Mouse (Mus musculus): ENCODE measurements around the gene Rpl18. TPM values are rescaled to one million over a fixed set of nuclear protein-coding genes. Genes with fewer than 3 reads are reported as not detected.

The Rpl18 gene
- polyA plus RNA-seq, 1 experiment from 2014 or later = 665 TPM

DNA sequence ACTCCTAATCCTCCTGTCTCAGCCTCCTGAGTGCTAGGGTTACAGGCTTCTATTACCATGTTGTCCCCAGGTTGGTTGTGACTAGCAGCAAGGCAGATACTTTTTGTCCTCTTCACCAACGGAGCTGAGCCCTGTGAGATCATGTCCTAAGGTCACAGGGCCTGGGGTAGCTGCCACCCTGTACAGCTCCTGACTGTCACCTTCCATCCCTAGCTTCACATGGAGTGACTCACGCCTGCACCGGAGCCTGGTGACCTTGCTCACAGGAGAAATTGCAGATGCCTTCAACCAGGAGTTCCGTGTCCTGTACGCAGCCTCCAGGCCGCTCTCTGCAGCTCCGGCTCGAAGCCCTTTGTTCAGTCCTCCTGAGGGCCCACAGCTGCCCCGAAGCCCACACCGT lies 11.2 kb downstream of the Rpl18 start:
- peaks cover 71% of the 10 kb centered on the region for H3K36me3 ChIP-seq
- H3K4me3 ChIP-seq = no peak overlapping the region
- 94% methylated on average over 10 of the region's 10 CpGs for WGBS
- no peak overlapping the region for H3K4me2 ChIP-seq (replicated peaks)
- H3K27ac ChIP-seq = no peak overlapping the region
- no peak overlapping the region for H3K9ac ChIP-seq
- H3K4me1 ChIP-seq = 0 out of 2 replicates have a peak, but pooled peaks cover 5% of the 10 kb centered on the region
- no peaks in the 10 kb centered on the region for H3K9me3 ChIP-seq
- no peak for ATAC-seq (ENCODE audit: low FRiP score, low read depth)
- H3K27me3 ChIP-seq (replicated peaks) = no peaks in the 10 kb centered on the region

DNA sequence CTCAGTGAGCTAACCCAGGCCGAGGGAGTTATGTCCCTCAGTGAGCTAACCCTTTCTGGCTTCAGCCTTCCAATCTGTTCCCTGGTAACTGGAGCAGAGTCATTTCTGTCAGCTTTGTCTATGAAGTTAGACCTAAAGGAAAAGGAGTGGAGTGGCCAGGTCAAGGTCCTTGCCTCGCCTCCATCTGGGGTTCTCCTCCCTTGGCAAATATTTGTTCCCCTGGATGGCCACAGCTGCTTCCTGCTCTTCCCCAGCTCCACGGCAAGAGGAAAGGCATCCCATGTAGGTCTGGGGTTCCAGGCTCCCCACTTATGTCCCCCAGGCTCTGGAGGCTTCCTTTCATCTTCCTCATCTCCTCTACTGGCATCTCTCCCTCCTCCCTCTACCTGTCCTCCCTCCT lies 12.4 kb downstream of the Rpl18 start:
- Histone ChIP-seq H3K27me3 (replicated peaks) (no peaks in the 10 kb centered on the region), H3K9me3 (no peaks in the 10 kb centered on the region), H3K9ac (no peak overlapping the region), H3K36me3 (peaks cover 59% of the 10 kb centered on the region), H3K4me1 (0 out of 2 replicates have a peak, but pooled peaks cover 5% of the 10 kb centered on the region), H3K4me3 (no peak overlapping the region), H3K4me2 (replicated peaks) (no peak overlapping the region), H3K27ac (no peak overlapping the region)
- 82% methylated on average over 3 of the region's 3 CpGs for WGBS
- ATAC-seq (ENCODE audit: low FRiP score, low read depth) = no peak

DNA sequence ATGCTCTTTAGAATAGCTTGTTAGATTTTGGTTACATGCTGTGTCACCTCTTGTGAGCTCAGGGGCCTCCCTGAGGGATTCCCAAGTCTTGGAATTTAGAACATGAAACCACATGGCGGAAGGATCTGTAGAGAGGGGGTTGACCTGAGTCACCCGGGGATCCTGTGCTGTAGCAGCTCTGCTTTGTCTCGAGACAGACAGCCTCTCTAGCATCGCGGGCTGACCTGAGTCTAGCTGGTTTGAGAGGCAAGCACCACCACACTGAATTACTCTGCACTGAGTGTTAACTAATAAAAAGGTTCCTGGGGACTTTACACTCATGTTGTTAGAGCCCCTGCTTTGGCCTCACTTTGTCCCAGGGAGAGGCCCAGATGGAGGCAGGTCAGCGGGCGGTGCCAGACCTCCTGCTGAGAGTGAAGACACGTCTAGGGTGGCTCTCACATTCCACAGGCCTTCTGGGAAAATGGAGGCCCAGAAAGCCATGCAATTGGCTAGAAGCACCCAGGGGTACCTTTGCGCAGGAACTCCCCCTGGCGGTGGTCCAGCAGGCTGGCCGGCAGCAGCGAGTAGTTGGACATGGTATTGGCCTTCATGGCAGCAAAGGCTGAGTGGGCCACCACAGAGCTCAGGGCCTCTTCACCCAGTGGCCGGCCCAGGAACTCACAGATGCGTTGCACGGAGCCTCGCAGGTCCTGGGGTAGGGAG lies 15.6 kb downstream of the Rpl18 start:
- whole genome bisulfite sequencing = 12% methylated on average over 16 of the region's 16 CpGs
- H3K9ac ChIP-seq = no peak overlapping the region

DNA sequence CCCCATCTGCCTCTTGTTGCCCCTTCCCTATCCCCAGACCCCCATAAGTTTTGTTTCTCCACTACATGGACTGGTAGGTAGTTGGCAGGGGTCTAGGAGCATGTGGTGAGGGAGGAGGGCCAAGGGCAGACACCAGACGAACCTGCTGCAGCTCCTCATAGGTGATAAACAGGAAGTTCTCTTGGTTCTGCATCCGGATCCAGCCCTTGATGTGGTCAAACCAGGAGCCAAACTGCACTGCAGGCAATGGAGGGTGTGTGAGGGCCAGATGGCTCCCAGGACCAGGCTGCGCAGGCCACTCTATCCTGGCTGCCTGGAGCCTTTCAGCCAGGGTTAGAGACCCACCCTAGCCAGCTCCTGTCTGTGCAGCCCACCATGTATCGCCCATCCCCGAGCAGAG lies 18.2 kb downstream of the Rpl18 start:
- Histone ChIP-seq H3K4me1 (0 out of 2 replicates have a peak, but pooled peaks cover 5% of the 10 kb centered on the region), H3K9ac (0 out of 2 replicates have a peak overlapping the region, but pooled peaks have one; percentile 4), H3K4me2 (replicated peaks) (no peak overlapping the region), H3K9me3 (no peaks in the 10 kb centered on the region), H3K27me3 (replicated peaks) (no peaks in the 10 kb centered on the region), H3K4me3 (no peak overlapping the region), H3K36me3 (peaks cover 8% of the 10 kb centered on the region; the same call in 1 of the 2 replicates), H3K27ac (no peak overlapping the region)
- 85% methylated on average over 5 of the region's 5 CpGs for WGBS
- ATAC-seq (ENCODE audit: low FRiP score, low read depth) = no peak

More for the DNA sequence above, 15.6 kb downstream of the Rpl18 start:
- Histone ChIP-seq H3K36me3 (peaks cover 26% of the 10 kb centered on the region), H3K4me2 (replicated peaks) (0 out of 2 replicates have a peak overlapping the region, but pooled peaks have one; percentile 9), H3K9me3 (no peaks in the 10 kb centered on the region), H3K4me3 (no peak overlapping the region), H3K27ac (no peak overlapping the region), H3K27me3 (replicated peaks) (no peaks in the 10 kb centered on the region), H3K4me1 (0 out of 2 replicates have a peak, but pooled peaks cover 5% of the 10 kb centered on the region)
- no peak for ATAC-seq (ENCODE audit: low FRiP score, low read depth)

DNA sequence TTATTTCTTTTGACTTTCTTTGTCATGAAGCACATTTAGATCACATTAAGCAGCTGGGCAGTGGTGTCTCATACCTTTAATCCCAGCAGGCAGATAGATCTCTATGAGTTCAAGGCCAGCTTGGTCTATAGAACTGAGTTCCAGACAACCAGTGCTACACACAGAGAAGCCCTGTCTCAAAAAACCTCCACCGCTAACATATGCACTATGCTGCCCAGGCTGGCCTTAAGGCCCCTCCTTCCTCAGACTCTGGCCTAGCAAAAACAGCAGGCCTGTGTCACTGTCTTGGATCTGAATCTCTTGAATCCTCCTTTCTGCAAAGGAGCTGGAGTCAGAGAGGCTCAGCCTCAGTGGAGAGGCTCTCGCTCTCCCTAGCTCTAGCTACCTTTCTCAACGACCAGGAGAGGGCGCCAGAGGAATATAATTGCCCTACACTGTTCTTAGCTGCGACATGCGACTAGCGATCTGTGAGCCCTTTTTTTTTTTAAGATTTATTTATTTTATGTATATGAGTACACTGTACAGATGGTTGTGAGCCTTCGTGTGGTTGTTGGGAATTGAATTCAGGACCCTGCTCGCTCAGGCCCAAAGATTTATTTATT lies 24.0 kb downstream of the Rpl18 start:
- H3K36me3 ChIP-seq = no peaks in the 10 kb centered on the region
- no peak overlapping the region for H3K4me2 ChIP-seq (replicated peaks)
- no peaks in the 10 kb centered on the region; the same call in 1 of the 2 replicates for H3K27me3 ChIP-seq (replicated peaks)
- H3K9ac ChIP-seq = no peak overlapping the region
- 7% methylated on average over 9 of the region's 9 CpGs for WGBS
- peak; percentile 78 for ATAC-seq (ENCODE audit: low FRiP score, low read depth)
- H3K9me3 ChIP-seq = no peaks in the 10 kb centered on the region
- H3K4me1 ChIP-seq = no peaks in the 10 kb centered on the region
- H3K4me3 ChIP-seq = no peak overlapping the region
- H3K27ac ChIP-seq = no peak overlapping the region

DNA sequence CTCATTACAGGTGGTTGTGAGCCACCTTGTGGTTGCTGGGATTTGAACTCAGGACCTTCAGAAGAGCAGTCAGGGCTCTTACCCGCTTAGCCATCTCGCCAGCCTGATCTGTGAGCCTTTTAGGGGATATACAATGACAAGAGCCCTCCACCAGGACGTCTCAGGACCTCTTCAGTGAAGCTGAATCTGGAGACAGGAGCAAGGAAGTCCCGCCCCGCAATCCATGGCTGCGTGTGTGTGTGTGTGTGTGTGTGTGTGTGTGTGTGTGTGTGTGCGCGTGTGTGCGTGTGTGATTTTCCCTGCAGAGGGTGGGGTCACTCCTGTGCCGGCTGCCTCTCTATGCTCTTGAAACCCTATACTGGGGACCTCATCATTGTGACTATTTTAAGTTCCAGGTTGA lies 24.6 kb downstream of the Rpl18 start:
- H3K4me3 ChIP-seq = no peak overlapping the region
- 69% methylated on average over 10 of the region's 10 CpGs for WGBS
- no peaks in the 10 kb centered on the region for H3K36me3 ChIP-seq
- ATAC-seq (ENCODE audit: low FRiP score, low read depth) = no peak
- no peak overlapping the region for H3K4me2 ChIP-seq (replicated peaks)
- H3K9me3 ChIP-seq = no peaks in the 10 kb centered on the region
- no peak overlapping the region for H3K27ac ChIP-seq
- no peak overlapping the region for H3K9ac ChIP-seq
- no peaks in the 10 kb centered on the region; the same call in 1 of the 2 replicates for H3K27me3 ChIP-seq (replicated peaks)
- H3K4me1 ChIP-seq = no peaks in the 10 kb centered on the region

DNA sequence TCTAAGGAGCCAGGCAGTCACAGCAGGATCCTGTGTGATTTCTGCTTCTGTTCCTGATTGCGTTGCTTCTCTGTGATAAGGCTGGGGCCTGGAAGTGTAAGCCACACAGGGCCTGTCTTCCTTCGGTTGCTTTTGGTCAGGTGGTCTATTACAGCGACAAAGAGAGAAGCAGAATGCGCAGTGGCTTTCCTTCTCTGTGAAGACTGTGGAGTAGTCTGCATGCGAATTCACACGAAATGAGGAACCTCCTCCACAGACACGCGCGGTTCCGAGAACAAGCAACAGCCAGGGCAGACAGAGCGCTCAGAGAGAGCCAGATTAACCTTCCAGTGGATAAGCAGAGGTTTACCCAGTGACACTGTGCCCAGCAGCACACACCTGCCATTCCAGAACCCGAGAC lies 26.1 kb downstream of the Rpl18 start:
- no peak for ATAC-seq (ENCODE audit: low FRiP score, low read depth)
- Histone ChIP-seq H3K27ac (no peak overlapping the region), H3K9me3 (no peaks in the 10 kb centered on the region), H3K4me1 (no peaks in the 10 kb centered on the region), H3K36me3 (no peaks in the 10 kb centered on the region), H3K9ac (no peak overlapping the region), H3K4me3 (no peak overlapping the region), H3K4me2 (replicated peaks) (no peak overlapping the region), H3K27me3 (replicated peaks) (no peaks in the 10 kb centered on the region; the same call in 1 of the 2 replicates)
- WGBS = 87% methylated on average over 12 of the region's 12 CpGs

DNA sequence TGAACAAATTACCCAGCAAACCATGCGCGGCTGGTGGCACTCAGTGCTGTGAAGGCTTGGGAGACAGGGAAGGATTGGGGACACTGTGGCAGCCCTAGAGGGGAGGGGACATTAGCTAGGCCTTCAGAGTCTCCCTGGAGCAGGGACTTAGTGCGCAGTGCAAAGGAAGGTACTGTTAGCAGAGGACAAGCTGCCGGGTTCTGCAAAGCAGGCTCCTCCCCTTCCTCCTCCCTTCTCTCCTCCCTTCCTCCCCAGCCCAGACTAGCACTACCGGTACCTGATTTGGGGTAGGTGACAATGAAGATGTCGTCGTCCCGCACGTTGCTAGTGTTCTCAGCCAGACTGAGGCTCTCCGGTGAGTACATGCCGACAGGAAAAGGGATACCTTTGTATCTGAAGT lies 26.5 kb downstream of the Rpl18 start:
- no peak overlapping the region for H3K27ac ChIP-seq
- H3K4me1 ChIP-seq = no peaks in the 10 kb centered on the region
- no peaks in the 10 kb centered on the region for H3K9me3 ChIP-seq
- no peak overlapping the region for H3K4me3 ChIP-seq
- 36% methylated on average over 11 of the region's 11 CpGs for WGBS
- H3K36me3 ChIP-seq = no peaks in the 10 kb centered on the region
- no peak for ATAC-seq (ENCODE audit: low FRiP score, low read depth)
- peak overlapping the region; percentile 20; the same call in 1 of the 2 replicates for H3K4me2 ChIP-seq (replicated peaks)
- no peaks in the 10 kb centered on the region; the same call in 1 of the 2 replicates for H3K27me3 ChIP-seq (replicated peaks)
- no peak overlapping the region for H3K9ac ChIP-seq

DNA sequence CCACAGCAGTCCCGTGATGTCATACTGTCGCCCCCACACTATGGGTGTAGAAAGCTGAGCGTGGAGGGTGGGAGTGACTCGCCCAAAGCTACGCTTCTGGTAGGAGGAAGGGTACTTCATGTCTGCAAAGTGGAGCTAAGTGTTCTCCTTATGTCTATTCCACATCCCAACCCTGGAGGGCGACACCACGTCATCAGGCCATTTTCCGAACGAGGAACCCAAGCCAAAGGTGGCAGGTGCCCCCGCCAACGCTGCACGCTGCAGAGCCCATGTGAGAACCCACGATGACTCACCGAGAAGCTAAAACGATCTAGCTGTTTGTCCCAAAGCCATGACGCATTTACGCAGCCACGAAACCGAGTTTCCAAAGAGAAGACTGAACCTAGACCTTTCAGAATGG lies 27.1 kb downstream of the Rpl18 start:
- Histone ChIP-seq H3K27ac (no peak overlapping the region), H3K9ac (no peak overlapping the region), H3K4me1 (no peaks in the 10 kb centered on the region), H3K36me3 (no peaks in the 10 kb centered on the region), H3K9me3 (no peaks in the 10 kb centered on the region), H3K4me2 (replicated peaks) (peak overlapping the region; percentile 20; the same call in 1 of the 2 replicates), H3K27me3 (replicated peaks) (no peaks in the 10 kb centered on the region; the same call in 1 of the 2 replicates), H3K4me3 (no peak overlapping the region)
- ATAC-seq (ENCODE audit: low FRiP score, low read depth) = no peak
- WGBS = 40% methylated on average over 19 of the region's 19 CpGs

DNA sequence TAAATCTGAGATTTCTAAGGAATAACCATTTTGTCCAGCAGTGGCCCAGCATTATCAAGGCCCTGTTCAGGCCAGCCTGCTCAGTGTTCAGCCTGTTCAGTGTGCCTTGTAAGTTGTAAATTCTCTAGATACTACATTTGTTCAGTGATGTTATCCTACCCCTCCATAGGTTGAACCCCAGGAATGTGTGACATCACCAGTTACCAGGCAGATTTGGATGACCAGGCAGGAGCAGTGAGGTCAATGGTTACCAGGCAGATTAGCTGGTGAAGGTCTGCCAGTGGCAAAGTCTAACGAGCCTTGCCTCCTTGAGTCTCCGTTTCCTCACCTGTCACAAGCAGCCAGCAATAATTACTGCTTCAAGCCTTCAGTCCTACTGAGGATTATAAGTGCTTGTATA lies 29.1 kb downstream of the Rpl18 start:
- ATAC-seq (ENCODE audit: low FRiP score, low read depth) = no peak
- Histone ChIP-seq H3K4me1 (0 out of 2 replicates have a peak, but pooled peaks cover 8% of the 10 kb centered on the region), H3K9me3 (no peaks in the 10 kb centered on the region), H3K27me3 (replicated peaks) (no peaks in the 10 kb centered on the region; the same call in 1 of the 2 replicates), H3K4me3 (no peak overlapping the region), H3K36me3 (no peaks in the 10 kb centered on the region), H3K27ac (no peak overlapping the region), H3K4me2 (replicated peaks) (no peak overlapping the region), H3K9ac (no peak overlapping the region)
- WGBS = 40% methylated on average over 2 of the region's 2 CpGs

DNA sequence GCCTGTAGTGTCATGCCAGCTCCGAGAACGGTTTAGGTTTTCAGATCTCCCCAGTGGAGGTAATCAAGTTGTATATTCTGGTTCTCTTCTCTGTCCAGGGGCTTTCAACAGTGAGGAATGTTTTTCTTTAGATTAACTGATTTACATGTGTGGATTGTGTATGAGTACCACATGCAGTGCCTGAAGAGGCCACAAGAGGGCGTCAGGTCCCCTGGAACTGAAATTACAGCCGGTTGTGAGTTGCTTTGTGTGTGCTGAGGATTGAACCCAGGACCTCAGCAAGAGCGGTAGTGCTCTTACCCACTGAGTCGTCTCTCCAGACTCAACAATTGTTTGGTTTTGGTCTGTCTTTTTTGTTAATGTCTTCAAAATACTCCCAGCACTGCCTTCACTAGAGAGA lies 31.3 kb downstream of the Rpl18 start:
- no peaks in the 10 kb centered on the region for H3K36me3 ChIP-seq
- no peak overlapping the region for H3K27ac ChIP-seq
- no peak overlapping the region for H3K4me3 ChIP-seq
- no peak overlapping the region for H3K9ac ChIP-seq
- H3K27me3 ChIP-seq (replicated peaks) = no peaks in the 10 kb centered on the region
- no peak for ATAC-seq (ENCODE audit: low FRiP score, low read depth)
- no peak overlapping the region for H3K4me2 ChIP-seq (replicated peaks)
- 0 out of 2 replicates have a peak, but pooled peaks cover 12% of the 10 kb centered on the region for H3K4me1 ChIP-seq
- WGBS = 63% methylated on average over 6 of the region's 6 CpGs
- H3K9me3 ChIP-seq = no peaks in the 10 kb centered on the region

DNA sequence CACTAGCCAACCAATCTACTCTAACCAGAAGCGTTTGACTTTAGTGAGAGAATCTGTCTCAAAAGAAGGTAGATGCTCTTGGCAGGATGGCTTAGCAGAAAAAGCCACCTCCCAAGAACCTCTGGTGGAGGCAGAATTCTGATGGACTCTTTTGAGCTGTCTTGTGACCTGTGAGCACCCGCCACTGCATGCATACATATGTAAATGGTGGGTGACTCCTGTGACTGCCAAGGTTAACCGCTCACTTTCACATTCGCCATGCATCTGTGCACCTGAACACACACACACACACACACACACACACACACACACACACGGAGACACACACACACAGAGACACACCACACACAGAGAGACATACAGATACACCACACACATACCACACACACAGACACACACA lies 32.2 kb downstream of the Rpl18 start:
- Histone ChIP-seq H3K4me3 (no peak overlapping the region), H3K27ac (no peak overlapping the region), H3K36me3 (no peaks in the 10 kb centered on the region), H3K4me1 (0 out of 2 replicates have a peak, but pooled peaks cover 12% of the 10 kb centered on the region), H3K9me3 (no peaks in the 10 kb centered on the region), H3K4me2 (replicated peaks) (no peak overlapping the region), H3K9ac (no peak overlapping the region), H3K27me3 (replicated peaks) (no peaks in the 10 kb centered on the region)
- WGBS = 96% methylated on average over 5 of the region's 5 CpGs
- no peak for ATAC-seq (ENCODE audit: low FRiP score, low read depth)
